Mouse (Mus musculus) left cerebral cortex, postnatal 14 days (tissue): Measurements from ENCODE around the gene Znrf1. TPM values are rescaled to one million over a fixed set of nuclear protein-coding genes. Genes with fewer than 3 reads are reported as not detected.
A peak's percentile ranks its signal among the peaks of the same experiment; 100 is the strongest.

Source experiments
- DNase-seq, 2 experiments: peaks; one replicate each; pipeline ENCODE4 v3.0.0; 2021 to 2022; ENCODE audit warnings: low spot score in 2 of 2, mixed read lengths in 1 of 2
- intact Hi-C: fragments of 180-260 bp; cut with DNase I; formaldehyde crosslinking; loops from one replicate; pipeline ENCODE4 v1.15.1; 2025
- total RNA-seq, 2 experiments: library from RNA; stranded (reverse); gene quantifications; 2 replicates each; pipeline ENCODE4 v1.2.3; 2021

The Znrf1 gene
- total RNA-seq, 2 experiments from 2014 or later = 157 to 170 TPM

DNA sequence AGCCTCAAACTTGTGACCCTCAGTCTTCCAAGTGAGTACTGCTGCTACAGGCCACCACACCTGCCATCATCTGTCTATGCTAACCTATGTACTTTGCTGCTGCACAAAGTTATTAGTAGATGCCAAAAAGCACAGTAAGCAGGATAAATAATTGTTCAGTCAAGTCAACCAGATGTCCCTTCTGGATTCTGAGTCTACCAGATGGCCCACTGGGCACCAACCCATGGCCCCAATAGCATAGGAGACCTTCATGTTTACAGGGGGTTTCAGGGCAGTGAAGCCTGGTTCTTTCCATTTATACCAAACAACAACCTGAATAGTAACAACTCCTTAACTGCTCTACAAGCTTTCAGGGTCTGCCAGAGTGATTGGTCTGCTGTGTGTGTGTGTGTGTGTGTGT is 55.3 kb downstream of the Znrf1 start:
- intact Hi-C loops = no loop called here
- no peak for DNase-seq

GRCm38 (mm10) chr8:111592390-111592910 is 56.6 kb downstream of the Znrf1 start:
- intact Hi-C loops = no loop called here

DNA sequence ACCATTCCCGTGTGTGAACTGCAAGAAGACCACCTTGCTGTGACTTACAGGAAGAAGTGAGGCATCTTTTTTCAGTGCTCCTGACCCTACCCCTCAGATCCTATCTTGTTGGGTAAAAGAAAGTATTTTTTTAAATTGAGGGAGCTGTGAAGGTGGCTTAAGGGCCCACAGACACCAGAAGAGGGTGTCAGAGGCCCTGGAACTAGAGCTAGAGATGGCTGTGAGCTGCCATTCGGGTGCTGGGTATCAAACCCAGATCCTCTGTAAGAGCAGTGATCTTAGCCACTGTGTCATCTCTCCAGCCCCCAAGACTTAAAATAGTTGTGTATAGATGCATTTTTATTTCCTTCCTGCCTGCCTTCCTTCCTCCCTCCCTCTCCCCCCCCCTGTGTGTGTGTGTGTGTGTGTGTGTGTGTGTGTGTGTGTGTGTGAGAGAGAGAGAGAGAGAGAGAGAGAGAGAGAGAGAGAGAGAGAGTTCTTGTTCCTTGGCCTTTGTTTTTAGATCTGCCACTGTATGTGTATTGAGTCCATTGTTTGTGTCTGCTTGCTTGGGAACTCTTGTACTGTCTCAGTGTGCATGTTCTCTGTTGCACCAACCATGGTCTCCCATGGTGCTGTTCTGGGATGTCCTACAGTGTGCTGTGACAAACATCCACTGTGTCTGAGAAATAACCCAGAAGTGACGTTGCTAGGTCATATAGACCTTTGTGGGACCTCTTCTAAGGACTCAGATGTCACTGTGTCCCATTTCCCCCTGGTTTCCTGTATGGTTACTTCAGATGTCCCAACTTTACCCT is 58.3 kb downstream of the Znrf1 start:
- DNase-seq = no peak
- intact Hi-C loops = no loop called here

More at GRCm38 (mm10) chr8:111592390-111592910, 56.6 kb downstream of the Znrf1 start:
- peak in 1 of 2 experiments; percentile 64 for DNase-seq

DNA sequence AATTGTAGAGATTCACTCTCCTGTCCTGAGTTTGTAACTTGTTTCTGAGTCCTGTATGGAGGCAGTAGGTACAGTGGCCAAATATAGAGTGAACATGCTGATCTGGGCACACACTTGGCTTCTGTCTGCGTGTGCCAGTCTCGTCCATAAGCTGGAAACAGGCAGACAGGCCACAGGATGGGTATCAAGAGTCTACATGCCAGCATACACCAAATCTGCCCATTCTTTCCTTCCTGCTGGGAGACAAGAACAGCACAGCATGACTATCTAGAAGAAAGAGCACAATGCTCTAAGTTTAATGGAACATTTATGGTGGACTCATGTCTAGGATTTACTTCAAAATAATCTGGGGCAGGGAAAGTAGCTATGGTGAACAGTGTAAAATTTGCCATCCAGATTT is 59.1 kb downstream of the Znrf1 start:
- no peak for DNase-seq
- intact Hi-C loops = no loop called here

GRCm38 (mm10) chr8:111595712-111596484 is 60.0 kb downstream of the Znrf1 start:
- DNase-seq = peak; percentile 24 to 44
- intact Hi-C loops = no loop called here

- no peak for DNase-seq
- intact Hi-C loops = no loop called here
These were observed 60.6 kb downstream of the Znrf1 start for GRCm38 (mm10) chr8:111596485-111596821.

GRCm38 (mm10) chr8:111597310-111597709 is 61.4 kb downstream of the Znrf1 start:
- no peak for DNase-seq
- intact Hi-C loops = no loop called here

DNA sequence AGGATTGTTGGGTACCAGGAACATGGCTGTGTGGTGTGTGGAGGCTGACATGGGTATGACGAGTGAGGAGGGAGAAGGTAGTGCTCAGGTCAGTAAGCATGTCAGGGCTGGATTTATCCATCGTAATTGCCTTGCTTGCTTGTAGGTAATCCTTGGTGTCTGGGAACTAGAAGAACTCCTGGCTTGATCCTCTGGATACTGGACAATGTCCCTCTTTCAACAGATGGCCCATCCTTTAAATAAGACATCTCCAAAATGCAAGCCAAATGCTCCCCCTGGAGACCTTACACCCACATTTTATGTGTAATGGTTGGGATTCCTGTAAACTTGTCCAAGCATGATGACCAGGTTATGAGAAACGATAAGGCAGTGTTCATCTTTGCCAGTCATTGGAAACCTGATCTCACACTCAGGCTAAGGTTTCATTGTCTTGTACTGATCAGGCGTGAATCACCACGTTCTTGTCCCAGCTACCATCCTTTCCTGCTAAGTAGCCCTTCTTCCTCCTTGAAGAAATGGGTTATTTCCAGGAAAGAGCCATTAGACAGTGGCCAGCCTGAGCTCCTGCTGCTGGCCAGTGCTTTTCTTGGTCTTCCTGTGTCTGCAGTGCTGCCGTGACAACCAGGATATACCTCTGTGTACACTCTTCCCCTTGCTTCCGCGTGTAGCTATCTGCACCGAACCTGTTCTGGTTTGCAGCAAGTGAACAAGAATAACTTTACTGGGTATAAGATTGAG is 64.0 kb downstream of the Znrf1 start:
- intact Hi-C loops = no loop called here
- no peak for DNase-seq

- peak; percentile 49 to 77 for DNase-seq
- intact Hi-C loops = no loop called here
These were observed 66.2 kb downstream of the Znrf1 start for GRCm38 (mm10) chr8:111602050-111602449.

GRCm38 (mm10) chr8:111604986-111605385 is 69.1 kb downstream of the Znrf1 start:
- intact Hi-C loops = no loop called here
- no peak for DNase-seq

DNA sequence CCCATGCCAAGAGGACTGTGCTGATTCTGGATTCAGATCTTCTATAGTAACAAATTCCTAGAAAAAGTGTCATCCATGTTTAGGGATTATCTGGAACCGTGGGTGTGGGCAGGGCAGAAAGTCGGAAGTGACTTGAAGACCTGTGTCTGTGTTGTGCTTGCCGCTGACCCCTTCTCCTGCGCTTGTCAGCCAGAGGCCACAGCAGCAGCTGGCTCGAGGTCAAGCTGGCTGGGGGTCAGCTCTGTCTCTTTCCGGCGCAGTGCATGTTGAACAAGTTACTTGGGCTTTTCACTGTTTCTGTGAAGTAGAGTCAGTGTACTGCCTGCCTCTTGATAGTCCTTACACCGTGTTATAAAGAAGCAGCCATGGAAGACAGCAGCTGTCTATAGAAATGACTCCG is 71.1 kb downstream of the Znrf1 start:
- intact Hi-C loops = no loop called here
- no peak for DNase-seq

DNA sequence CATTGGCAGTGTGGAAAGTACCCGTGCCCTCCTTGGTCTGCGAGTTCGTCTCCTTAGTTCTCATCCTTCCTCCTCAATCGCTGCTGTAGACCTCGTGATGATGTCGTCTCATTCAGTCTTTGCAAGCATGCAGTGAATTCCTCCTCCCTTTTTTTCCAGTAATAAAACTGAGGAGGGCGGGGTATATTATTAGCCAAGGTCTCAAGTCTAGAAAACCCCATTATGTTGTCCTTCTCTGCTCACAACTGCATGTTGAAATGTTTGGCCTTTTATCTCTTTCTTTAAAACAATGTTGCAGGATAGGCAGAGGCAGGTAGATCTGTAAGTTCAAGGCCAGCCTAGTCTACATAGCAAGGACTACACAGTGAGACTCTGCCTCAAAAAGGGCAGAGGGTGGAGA is 71.5 kb downstream of the Znrf1 start:
- no peak for DNase-seq
- intact Hi-C loops = no loop called here

DNA sequence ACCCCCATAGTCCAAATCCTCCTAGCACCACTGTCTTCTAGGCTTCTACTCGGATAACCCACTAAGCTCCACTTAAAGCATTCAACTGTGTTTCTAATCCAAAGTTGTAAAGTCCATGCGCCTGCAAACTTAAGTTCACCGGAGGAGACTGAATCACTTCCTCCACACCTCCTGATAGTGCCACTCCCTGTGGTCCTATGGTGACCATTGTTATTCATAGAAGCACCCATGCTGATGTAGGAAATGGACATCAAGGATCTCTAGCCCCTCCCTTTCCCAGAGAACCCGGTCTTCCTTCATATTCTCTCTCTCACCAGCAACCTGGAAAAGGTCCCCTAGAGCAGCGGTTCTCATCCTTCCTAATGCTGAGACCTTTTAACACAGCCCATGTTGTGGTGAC is 77.3 kb downstream of the Znrf1 start:
- no peak for DNase-seq
- intact Hi-C loops = no loop called here

DNA sequence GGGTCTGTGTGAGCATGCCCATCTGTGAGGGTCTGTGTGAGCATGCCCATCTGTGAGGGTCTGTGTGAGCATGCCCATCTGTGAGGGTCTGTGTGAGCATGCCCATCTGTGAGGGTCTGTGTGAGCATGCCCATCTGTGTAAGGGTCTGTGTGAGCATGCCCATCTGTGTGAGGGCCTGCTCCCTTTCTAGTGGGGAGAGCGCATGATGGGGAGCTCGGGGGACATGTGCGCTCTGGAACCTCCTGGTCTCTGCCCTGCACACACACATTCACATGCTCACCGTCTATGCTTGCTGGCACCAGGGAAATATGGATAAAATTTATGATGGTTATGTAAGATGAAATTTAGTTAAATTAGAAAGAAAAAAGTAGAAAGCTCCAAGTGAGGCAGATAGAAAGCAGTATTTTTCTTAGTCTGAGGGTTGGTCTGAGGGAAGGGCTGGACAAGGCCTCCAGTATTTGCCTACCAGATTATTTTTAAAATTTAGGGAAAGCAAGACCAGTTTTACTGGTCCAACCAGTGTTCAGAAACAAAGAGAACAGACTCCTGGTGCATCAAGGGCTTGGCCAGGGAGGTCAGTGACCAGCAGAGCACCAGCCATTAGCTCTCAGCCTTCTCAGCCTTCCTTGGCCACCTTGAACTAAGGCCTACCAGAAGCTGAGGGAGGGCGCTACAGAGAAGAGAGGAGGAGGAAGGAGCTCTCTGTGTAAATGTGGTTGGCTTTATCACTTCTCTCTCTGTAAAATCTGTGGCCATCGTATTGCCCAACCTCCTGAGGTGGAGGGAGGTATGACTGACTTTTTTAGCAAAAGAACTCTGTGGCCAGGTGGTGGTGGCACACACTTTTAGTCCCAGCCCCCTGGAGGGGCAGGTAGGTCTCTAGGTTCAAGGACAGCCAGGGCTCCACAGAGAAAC is 79.1 kb downstream of the Znrf1 start:
- no peak for DNase-seq
- intact Hi-C loops = no loop called here

DNA sequence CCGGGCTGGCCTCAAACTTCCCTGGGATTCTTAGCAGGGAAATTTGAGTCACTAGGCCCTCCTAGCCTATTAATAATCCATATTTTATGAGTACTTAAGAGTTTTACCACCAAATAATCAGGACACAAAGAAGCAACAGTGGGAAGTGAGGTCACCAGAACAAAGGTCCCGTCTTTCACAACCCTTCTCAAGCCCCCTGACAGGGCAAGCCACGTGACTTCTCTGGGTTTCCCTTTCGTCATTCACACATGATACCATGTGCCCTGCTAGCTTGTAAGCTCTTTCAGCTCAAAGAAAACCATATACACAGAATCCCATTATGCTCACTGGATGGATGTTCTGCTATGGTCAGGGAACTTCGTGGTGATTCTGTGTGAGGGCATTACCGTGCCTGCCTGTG is 81.9 kb downstream of the Znrf1 start:
- DNase-seq = no peak
- intact Hi-C loops = no loop called here

- intact Hi-C loops = no loop called here
- DNase-seq = no peak
These were observed 82.4 kb downstream of the Znrf1 start for GRCm38 (mm10) chr8:111618273-111618672.

- intact Hi-C loops = no loop called here
- no peak for DNase-seq
These were observed 84.0 kb downstream of the Znrf1 start for GRCm38 (mm10) chr8:111619936-111620335.

- DNase-seq = no peak
These were observed 86.2 kb downstream of the Znrf1 start for GRCm38 (mm10) chr8:111622104-111622503.

DNA sequence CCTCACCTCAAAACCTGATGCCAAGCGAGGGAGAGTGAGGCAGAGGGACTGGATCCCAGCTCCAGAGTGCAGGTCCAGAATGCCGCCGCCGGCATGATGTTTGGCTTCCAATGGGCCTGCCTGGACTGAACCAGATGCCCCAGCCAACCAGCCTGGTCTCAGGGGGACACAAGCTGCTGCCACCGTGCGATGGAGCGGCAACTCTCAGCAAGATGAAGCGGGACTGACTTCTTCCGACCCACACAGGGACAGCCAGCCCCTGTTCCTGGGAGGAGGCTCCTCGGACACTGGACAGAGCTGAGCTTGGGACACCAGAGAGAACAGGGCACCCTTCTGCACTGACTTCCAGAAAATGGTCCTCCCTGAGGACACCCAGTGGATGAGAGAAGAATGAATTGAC is 86.7 kb downstream of the Znrf1 start:
- intact Hi-C loops = no loop called here
- no peak for DNase-seq

More at GRCm38 (mm10) chr8:111622104-111622503, 86.2 kb downstream of the Znrf1 start:
- intact Hi-C loops = no loop called here
